Mouse (Mus musculus) C2C12 (cell line): ENCODE data around the gene Srgap2. TPM values are rescaled to one million over a fixed set of nuclear protein-coding genes. Genes with fewer than 3 reads are reported as not detected.
A peak's percentile ranks its signal among the peaks of the same experiment; 100 is the strongest.

ENCODE experiments used
- H3K27me3 ChIP-seq: one replicate; pipeline ENCODE4 v1.6.1; 2011; ENCODE audit not compliant: control insufficient read depth, insufficient read depth, insufficient read length
- H3K36me3 ChIP-seq: one replicate; pipeline ENCODE4 v1.6.1; 2011; ENCODE audit not compliant: control insufficient read depth, insufficient read depth
- H3K4me3 ChIP-seq: one replicate; pipeline ENCODE4 v1.5.1; 2011; ENCODE audit warnings: mild to moderate bottlenecking, control low read depth; ENCODE audit not compliant: poor library complexity, insufficient read depth, severe bottlenecking
- H3K79me2 ChIP-seq: one replicate; pipeline ENCODE4 v1.6.1; 2011; ENCODE audit not compliant: control insufficient read depth, insufficient read depth
- H3K79me3 ChIP-seq: one replicate; pipeline ENCODE4 v1.6.1; 2011; ENCODE audit warnings: low read depth, control low read depth
- H3ac ChIP-seq: one replicate; pipeline ENCODE3; 2011; ENCODE audit warnings: low read depth; ENCODE audit not compliant: control insufficient read depth, insufficient read length
- CEBPB ChIP-seq: IDR thresholded peaks from one replicate; pipeline ENCODE4 v1.6.1; 2011; ENCODE audit warnings: low read depth, mild to moderate bottlenecking, control low read depth, moderate library complexity
- CTCF ChIP-seq: IDR thresholded peaks from one replicate; pipeline ENCODE4 v1.5.1; 2011; ENCODE audit not compliant: control insufficient read depth, insufficient read depth, insufficient read length
- FOSL1 ChIP-seq: IDR thresholded peaks from one replicate; pipeline ENCODE4 v1.8.0; 2011; ENCODE audit warnings: mild to moderate bottlenecking, low read length; ENCODE audit not compliant: poor library complexity, insufficient read depth, severe bottlenecking
- MAX ChIP-seq: IDR thresholded peaks from one replicate; pipeline ENCODE4 v1.6.1; 2011; ENCODE audit warnings: mild to moderate bottlenecking, control low read depth
- MYOD1 ChIP-seq: IDR thresholded peaks from one replicate; pipeline ENCODE4 v1.6.1; 2011; ENCODE audit warnings: low read depth; ENCODE audit not compliant: control insufficient read depth, insufficient read length
- MYOG ChIP-seq: IDR thresholded peaks from one replicate; pipeline ENCODE4 v1.6.1; 2011; ENCODE audit not compliant: control insufficient read depth, insufficient read length; ENCODE audit errors: extremely low read depth
- USF1 ChIP-seq: IDR thresholded peaks from one replicate; pipeline ENCODE4 v1.6.1; 2011; ENCODE audit warnings: low read depth, mild to moderate bottlenecking, control low read depth, moderate library complexity
- microRNA-seq: library from miRNA; unstranded; fragments of <30 nt; microRNA quantifications from one replicate; pipeline ENCODE4, GENCODE M21; 2019; ENCODE audit warnings: borderline microRNAs expressed
- polyA plus RNA-seq: library from polyadenylated mRNA; unstranded; fragments of >200 nt; fragmentation: generic; extraction: Trizol; gene quantifications from one replicate; pipeline ENCODE4 v1.2.1, GENCODE M21; 2012; ENCODE audit warnings: missing spikeins

Gene Srgap2
- polyA plus RNA-seq, 1 experiment, result 10.5 TPM

DNA sequence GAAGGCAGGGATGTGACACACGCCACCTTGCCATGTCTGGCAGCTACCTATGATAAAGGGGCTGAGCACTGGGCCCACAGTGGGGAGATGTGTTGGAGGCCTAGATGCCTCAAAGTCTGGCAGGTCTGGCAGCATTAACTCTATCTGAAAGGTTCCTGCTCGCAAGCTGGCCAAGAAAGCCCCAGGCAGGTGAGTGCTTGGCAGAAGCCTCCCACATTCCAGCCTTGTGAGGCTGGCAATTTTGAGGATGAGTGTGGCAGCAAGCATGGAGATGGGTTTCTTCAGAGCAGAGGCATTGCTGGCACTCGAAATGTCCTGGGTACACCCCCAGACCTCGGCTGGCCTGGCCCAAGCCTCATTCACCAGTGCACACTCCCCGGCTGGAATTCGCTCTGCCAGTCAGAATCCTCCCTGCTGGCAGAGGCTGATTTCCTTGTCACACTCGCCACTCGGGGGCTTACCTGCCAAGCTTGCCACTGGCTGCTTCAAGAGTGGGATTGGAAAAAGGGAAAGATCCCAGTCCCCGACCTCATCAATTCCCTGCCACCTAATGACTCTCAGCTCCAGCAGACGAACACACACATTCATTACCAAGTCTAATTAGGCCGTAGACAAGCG is 287.5 kb downstream of the Srgap2 start:
- H3K36me3 ChIP-seq, result no peaks in the 10 kb centered on the region
- H3ac ChIP-seq, result peak overlapping the region; percentile 34
- H3K27me3 ChIP-seq, result no peaks in the 10 kb centered on the region
- TF ChIP-seq MAX (no peak), CEBPB (no peak), FOSL1 (no peak), CTCF (no peak), MYOD1 (no peak), MYOG (no peak), USF1 (no peak)
- H3K79me2 ChIP-seq, result peaks cover 4% of the 10 kb centered on the region
- peaks cover 5% of the 10 kb centered on the region for H3K79me3 ChIP-seq
- H3K4me3 ChIP-seq, result no peak overlapping the region

DNA sequence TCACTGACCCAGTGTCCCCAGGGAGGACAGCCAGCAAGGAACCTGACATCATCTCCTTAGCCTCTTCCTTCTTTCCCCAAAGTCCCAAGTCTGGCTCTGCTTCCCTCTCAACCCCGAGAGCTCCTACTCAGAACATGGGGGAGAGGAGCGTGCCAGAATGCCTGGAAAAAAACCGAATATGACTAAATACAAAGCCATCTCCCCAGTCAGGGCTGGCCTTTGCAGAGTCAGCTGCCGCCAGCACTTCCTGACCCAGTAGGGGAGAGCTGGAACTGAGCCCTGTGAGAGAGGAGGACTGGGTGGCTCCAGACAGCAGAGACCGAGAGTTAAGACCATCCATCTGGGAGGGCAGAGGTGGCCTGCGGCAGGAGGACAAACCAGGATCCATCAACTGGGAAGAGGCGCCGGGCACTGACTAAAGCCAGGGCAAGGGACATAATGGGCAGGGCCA is 288.2 kb downstream of the Srgap2 start:
- Histone ChIP-seq H3K4me3 (no peak overlapping the region), H3K27me3 (no peaks in the 10 kb centered on the region), H3K79me2 (peaks cover 4% of the 10 kb centered on the region), H3K36me3 (no peaks in the 10 kb centered on the region), H3K79me3 (peaks cover 5% of the 10 kb centered on the region), H3ac (peak overlapping the region; percentile 34)
- TF ChIP-seq FOSL1, result no peak
- TF ChIP-seq MAX, result peak; percentile 34
- peak; percentile 8 for TF ChIP-seq USF1

DNA sequence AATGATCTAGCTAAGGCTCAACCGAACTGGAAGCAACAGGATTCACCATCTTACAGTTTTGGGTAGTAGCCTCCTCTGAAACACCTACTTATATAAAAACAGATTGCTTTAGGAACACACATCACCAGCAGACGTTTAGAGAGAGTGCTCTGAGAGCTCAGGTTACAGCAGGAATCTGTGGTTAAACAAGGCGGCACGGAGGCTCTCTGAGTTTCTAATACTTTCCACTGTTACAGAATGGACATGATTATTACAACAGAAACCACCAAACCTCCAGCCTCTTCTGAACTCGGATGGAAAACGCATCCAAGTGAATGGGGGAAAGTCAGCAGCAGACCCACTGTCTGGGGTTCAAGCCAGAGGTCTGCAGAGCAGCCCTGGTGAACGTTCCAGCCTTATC is 291.1 kb downstream of the Srgap2 start:
- Histone ChIP-seq H3ac (no peak overlapping the region), H3K79me2 (peaks cover 4% of the 10 kb centered on the region), H3K27me3 (no peaks in the 10 kb centered on the region), H3K4me3 (no peak overlapping the region), H3K36me3 (no peaks in the 10 kb centered on the region), H3K79me3 (peaks cover 5% of the 10 kb centered on the region)
- TF ChIP-seq FOSL1 (no peak), CEBPB (peak; percentile 73)

Small RNA genes lying within 50 kb of the gene (microRNA-seq; reads per million reads assigned to microRNA genes)
- gene Gm24273, result not detected

Other genes starting within 250 kb of the Srgap2 start
- gene Ikbke, start 247.7 kb downstream of the Srgap2 start, polyA plus RNA-seq, result 1.4 TPM
- gene Fam72a, start 551 bp upstream of the Srgap2 start, polyA plus RNA-seq, result 3.1 TPM
- not detected for gene Avpr1b, start 71.9 kb upstream of the Srgap2 start, polyA plus RNA-seq
- not detected for gene Ctse, start 111.0 kb upstream of the Srgap2 start, polyA plus RNA-seq
- 4.1 TPM for gene Rab7b, start 161.3 kb upstream of the Srgap2 start, polyA plus RNA-seq
- gene Slc26a9, start 216.7 kb upstream of the Srgap2 start, polyA plus RNA-seq, result not detected